Mouse (Mus musculus): ENCODE measurements around the gene Olfr1033.
"Not testable (repeated sequence)": the region's sequence is repeated elsewhere in the genome, so short reads cannot be mapped to it uniquely, and the experiment has no call there.

Gene Olfr1033

GRCm38 (mm10) chr2:86020406-86020805 is at the start of gene Olfr1033:
Gene Olfr1033, plus strand, starts transcription at chr2:86020633.
- peak; percentile 8 to 46 for DNase-seq

GRCm38 (mm10) chr2:85973595-85973994 is 46.8 kb upstream of the Olfr1033 start, which contains the start of gene Olfr1029:
Gene Olfr1029, plus strand, starts transcription at chr2:85973895.
- no peak for DNase-seq

- DNase-seq: no peak
These were observed 41.5 kb upstream of the Olfr1033 start, which contains the start of gene Olfr1030 for GRCm38 (mm10) chr2:85978976-85979375. Gene Olfr1030, plus strand, starts transcription at chr2:85979276.

- no peak for DNase-seq
These were observed 30.4 kb upstream of the Olfr1033 start, which contains the start of gene Olfr1031 for GRCm38 (mm10) chr2:85990004-85990403. Gene Olfr1031, plus strand, starts transcription at chr2:85990304.

GRCm38 (mm10) chr2:86005240-86005639 is 15.2 kb upstream of the Olfr1033 start, which contains the start of gene Olfr1032:
Gene Olfr1032, plus strand, starts transcription at chr2:86005540.
- DNase-seq: no peak

- DNase-seq: not testable (repeated sequence)
These were observed 1.1 kb downstream of the Olfr1033 start for GRCm38 (mm10) chr2:86021518-86021917.

- DNase-seq: no peak
These were observed 25.1 kb downstream of the Olfr1033 start, which contains the start of gene Olfr1034 for GRCm38 (mm10) chr2:86045561-86045960. Gene Olfr1034, plus strand, starts transcription at chr2:86045861.

GRCm38 (mm10) chr2:86050777-86051176 is 30.3 kb downstream of the Olfr1033 start:
- DNase-seq: not testable (repeated sequence)

GRCm38 (mm10) chr2:86063766-86064165 is 43.3 kb downstream of the Olfr1033 start:
- DNase-seq: not testable (repeated sequence)

- no peak for DNase-seq
These were observed 49.8 kb downstream of the Olfr1033 start for GRCm38 (mm10) chr2:86070189-86070588.

- not testable (repeated sequence) for DNase-seq
These were observed 53.3 kb downstream of the Olfr1033 start, which contains the start of gene Olfr1036 for GRCm38 (mm10) chr2:86073692-86074091. Gene Olfr1036, plus strand, starts transcription at chr2:86073992.

- DNase-seq: not testable (repeated sequence)
These were observed 60.0 kb downstream of the Olfr1033 start for GRCm38 (mm10) chr2:86080478-86080877.

GRCm38 (mm10) chr2:86087285-86087684 is 66.9 kb downstream of the Olfr1033 start, which contains the start of gene Olfr1037:
Gene Olfr1037, minus strand, starts transcription at chr2:86087385.
- DNase-seq: no peak

Data from kidney, postnatal 4 days (tissue).